Mouse (Mus musculus): ENCODE measurements around the gene Ncbp1. TPM values are rescaled to one million over a fixed set of nuclear protein-coding genes. Genes with fewer than 3 reads are reported as not detected.

Ncbp1 gene
- total RNA-seq (2023) = 10 to 100 TPM; 32.0 to 34.7 TPM

DNA sequence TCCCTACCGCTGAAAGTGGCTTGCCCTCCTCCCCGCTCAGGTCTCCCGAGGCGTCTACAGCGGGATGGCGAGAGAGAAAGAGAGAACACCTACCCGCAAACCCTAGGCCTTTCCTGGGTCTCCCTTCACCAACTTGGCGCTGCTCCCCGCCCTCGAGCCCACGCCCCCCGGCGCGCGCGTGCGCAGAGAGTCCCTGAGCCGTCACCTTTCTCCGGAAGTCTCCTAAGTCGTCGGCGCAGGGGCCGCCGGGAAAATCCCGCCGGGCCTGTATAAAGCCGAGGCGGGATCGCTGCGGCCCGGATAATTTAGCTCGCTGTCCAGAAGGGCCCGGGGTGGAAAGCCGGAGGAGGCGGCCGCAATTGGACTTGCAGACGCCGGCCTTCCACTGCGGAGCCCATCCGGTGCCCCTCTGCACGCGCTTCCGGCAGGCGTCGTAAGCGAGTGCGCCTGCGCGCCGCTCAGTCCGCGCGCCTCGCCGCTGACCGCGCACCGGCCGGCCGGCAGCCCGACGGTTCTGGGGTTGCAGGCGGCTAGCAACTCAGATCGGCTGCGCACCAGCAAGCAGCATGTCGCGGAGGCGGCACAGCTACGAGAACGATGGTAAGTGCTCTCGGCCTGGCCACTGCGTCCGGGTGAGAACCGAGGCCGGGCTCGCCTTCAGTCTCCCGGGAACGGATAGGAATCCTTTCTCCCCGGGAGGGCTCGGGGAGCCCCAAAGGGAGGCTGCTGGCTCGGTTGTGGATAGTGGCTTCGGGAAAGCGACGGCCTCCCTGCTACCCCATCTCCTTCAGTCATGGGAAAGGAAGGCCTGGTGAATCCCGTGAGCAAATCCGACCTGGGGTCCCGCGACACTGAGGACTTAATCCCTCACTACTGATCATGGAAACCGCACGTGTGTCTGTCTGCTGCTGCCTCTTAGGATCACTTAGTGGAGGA, at the start of gene Ncbp1, which contains the start of gene Tstd2:
TSS of gene Ncbp1 (plus strand) at position 327 of the 936 bp plus-strand sequence.
TSS of gene Tstd2 (minus strand) at position 408 of the 936 bp plus-strand sequence.

GRCm38 (mm10) chr4:46195781-46196487, 57.5 kb downstream of the Ncbp1 start, which contains the start of gene Xpa:
TSS of gene Xpa (minus strand) at chr4:46196311.

Other genes with a start within 250 kb of the Ncbp1 start
- gene Ccdc180, start 248.3 kb upstream of the Ncbp1 start, total RNA-seq (2023) = 1 to 10 TPM; 2.2 TPM
- 10 to 100 TPM; 37.8 to 42.1 TPM for gene Tdrd7, start 173.3 kb upstream of the Ncbp1 start, total RNA-seq (2023)
- 1 to 10 TPM in 1 of 2 experiments, under 1 TPM in 1; 0.33 to 2.3 TPM for gene Tmod1, start 99.7 kb upstream of the Ncbp1 start, total RNA-seq (2023)
- gene Tstd2, start 81 bp downstream of the Ncbp1 start, total RNA-seq (2023) = 10 to 100 TPM; 23.8 to 25.4 TPM
- 10 to 100 TPM; 15.7 to 19.3 TPM for gene Xpa, start 57.7 kb downstream of the Ncbp1 start, total RNA-seq (2023)
- not detected for gene Foxe1, start 205.0 kb downstream of the Ncbp1 start, total RNA-seq (2023)

Measured in neutrophil, adult 59 days (primary cell).